Mouse (Mus musculus) kidney, postnatal 0 days (tissue): Measurements from ENCODE around the gene Erc2. TPM values are rescaled to one million over a fixed set of nuclear protein-coding genes. Genes with fewer than 3 reads are reported as not detected.

ENCODE experiments used
- ATAC-seq: fragments of 200-750 bp; cut with Nextera tagmentation; replicated peaks from 2 replicates; pipeline ENCODE4 v1.8.0; 2017; ENCODE audit warnings: low read depth, moderate number of reproducible peaks, moderate TSS enrichment, moderate library complexity; ENCODE audit not compliant: low FRiP score
- DNase-seq: peaks from one replicate; pipeline ENCODE4 v3.0.0-alpha.2; 2016; ENCODE audit warnings: low spot score
- H3K27ac ChIP-seq: fragments of 300-500 bp; sonication (generic); 2 replicates; pipeline ENCODE4 v1.5.1; 2014; ENCODE audit warnings: mild to moderate bottlenecking
- H3K27me3 ChIP-seq: fragments of 300-500 bp; sonication (generic); 2 replicates; pipeline ENCODE4 v1.6.1; 2014; ENCODE audit warnings: low read length, mixed read lengths; ENCODE audit not compliant: insufficient read depth
- H3K36me3 ChIP-seq: fragments of 300-500 bp; sonication (generic); 2 replicates; pipeline ENCODE4 v1.6.1; 2014; ENCODE audit warnings: low read length, mixed read lengths; ENCODE audit not compliant: insufficient read depth
- H3K4me1 ChIP-seq: fragments of 300-500 bp; sonication (generic); replicated peaks from 2 replicates; pipeline ENCODE4 v1.6.1; 2014; ENCODE audit warnings: antibody characterized with exemption, low read length, mixed read lengths; ENCODE audit not compliant: insufficient read depth
- H3K4me2 ChIP-seq: fragments of 300-500 bp; sonication (generic); 2 replicates; pipeline ENCODE4 v1.6.1; 2014; ENCODE audit warnings: mild to moderate bottlenecking, low read length, moderate library complexity, mixed read lengths
- H3K4me3 ChIP-seq: fragments of 300-500 bp; sonication (generic); replicated peaks from 2 replicates; pipeline ENCODE4 v1.5.1; 2014; ENCODE audit warnings: low read depth, low read length
- H3K9ac ChIP-seq: fragments of 300-500 bp; sonication (generic); 2 replicates; pipeline ENCODE4 v1.6.1; 2014; ENCODE audit warnings: low read depth, low read length
- H3K9me3 ChIP-seq: fragments of 300-500 bp; sonication (generic); replicated peaks from 2 replicates; pipeline ENCODE4 v1.6.1; 2016; ENCODE audit warnings: low read length, inconsistent platforms, mixed read lengths
- CTCF ChIP-seq: IDR thresholded peaks from 2 replicates; pipeline ENCODE4 v1.5.1; 2016; ENCODE audit warnings: antibody characterized with exemption, low read depth, mild to moderate bottlenecking, moderate library complexity
- WGBS: fragments of 180-500 bp; shearing (Covaris S2); extraction: QIAGEN DNeasy Blood & Tissue Kit; methylation state at CpG from one replicate; pipeline ENCODE4 v1.1.7; 2014; 5-methylcytosine and 5-hydroxymethylcytosine counted together
- polyA plus RNA-seq: library from polyadenylated mRNA; unstranded; fragments of >200 nt; fragmentation: Nextera tagmentation; extraction: Ambion mirVana; gene quantifications from 2 replicates; pipeline ENCODE4 v1.2.1, GENCODE M21; 2015

The Erc2 gene
- polyA plus RNA-seq, 1 experiment from 2014 or later, result 6.8 TPM

DNA sequence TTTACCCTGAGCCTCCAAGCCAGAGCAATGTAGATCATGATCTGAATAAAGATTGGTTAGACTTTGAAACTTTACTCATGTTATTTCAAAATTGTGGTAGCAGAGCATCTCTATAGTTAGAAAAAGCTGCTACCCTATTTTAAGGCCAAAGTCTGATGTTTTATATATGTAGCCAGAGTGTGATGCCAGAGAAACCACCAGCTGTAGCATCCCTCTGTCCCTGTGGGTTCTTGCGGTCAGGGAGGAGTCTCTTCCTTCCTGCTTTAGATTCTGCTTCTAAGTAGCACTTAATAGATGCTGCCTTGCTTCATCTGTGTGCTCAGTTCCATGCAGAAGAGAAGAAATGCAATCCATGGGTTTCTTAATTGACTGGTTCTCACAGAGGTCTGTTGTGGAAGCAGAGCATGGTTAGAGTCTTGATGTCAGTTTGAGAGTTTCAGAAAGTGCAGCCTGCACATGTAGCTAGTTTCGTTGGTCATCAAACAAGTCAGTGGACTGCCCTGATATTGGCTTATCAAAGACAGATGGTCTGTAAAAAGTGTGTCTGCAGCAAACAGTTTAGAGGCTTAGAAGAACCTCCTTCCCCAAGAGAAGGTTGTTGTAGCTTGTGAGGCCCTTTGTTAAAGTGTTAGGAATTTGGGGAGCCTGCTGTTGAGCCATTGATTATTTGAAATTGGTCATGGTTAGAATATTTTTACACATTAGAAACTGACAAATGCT, 156.9 kb downstream of the Erc2 start:
- no peak overlapping the region for H3K4me2 ChIP-seq
- no peak overlapping the region for H3K4me3 ChIP-seq
- DNase-seq (no peak), ATAC-seq (no peak)
- H3K9me3 ChIP-seq, result no peaks in the 10 kb centered on the region
- WGBS, result 78% methylated on average over 2 of the region's 2 CpGs
- H3K4me1 ChIP-seq, result no peaks in the 10 kb centered on the region
- TF ChIP-seq CTCF, result no peak
- no peak overlapping the region for H3K9ac ChIP-seq
- no peaks in the 10 kb centered on the region for H3K27me3 ChIP-seq
- no peaks in the 10 kb centered on the region for H3K36me3 ChIP-seq
- H3K27ac ChIP-seq, result no peak overlapping the region

DNA sequence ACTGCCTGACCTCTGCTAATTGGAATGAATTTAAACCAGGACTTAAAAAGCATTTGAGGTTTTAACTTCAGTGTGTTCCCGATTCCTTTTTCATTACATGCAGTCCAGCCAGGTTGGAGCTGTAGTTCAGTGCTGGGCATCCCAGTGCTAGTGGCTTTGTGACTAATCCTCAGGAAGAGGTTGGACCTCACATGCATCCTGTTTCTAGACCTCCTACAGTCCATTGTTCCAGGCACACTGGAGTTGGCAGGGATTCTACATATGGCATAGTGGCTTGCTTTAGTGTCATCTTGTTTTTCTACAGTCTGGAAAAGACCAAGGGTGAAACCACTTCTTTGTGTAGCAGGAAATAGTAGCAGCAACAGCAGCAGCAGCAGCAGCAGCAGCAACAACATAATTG, 159.0 kb downstream of the Erc2 start:
- H3K4me2 ChIP-seq, result no peak overlapping the region
- no peaks in the 10 kb centered on the region for H3K9me3 ChIP-seq
- H3K27me3 ChIP-seq, result no peaks in the 10 kb centered on the region
- H3K36me3 ChIP-seq, result no peaks in the 10 kb centered on the region
- no peak overlapping the region for H3K9ac ChIP-seq
- no peak overlapping the region for H3K4me3 ChIP-seq
- peak; percentile 27 for DNase-seq
- TF ChIP-seq CTCF, result no peak
- H3K27ac ChIP-seq, result no peak overlapping the region
- no peak for ATAC-seq
- no peaks in the 10 kb centered on the region for H3K4me1 ChIP-seq
- WGBS, result 77% methylated on average over 1 of the region's 1 CpGs

DNA sequence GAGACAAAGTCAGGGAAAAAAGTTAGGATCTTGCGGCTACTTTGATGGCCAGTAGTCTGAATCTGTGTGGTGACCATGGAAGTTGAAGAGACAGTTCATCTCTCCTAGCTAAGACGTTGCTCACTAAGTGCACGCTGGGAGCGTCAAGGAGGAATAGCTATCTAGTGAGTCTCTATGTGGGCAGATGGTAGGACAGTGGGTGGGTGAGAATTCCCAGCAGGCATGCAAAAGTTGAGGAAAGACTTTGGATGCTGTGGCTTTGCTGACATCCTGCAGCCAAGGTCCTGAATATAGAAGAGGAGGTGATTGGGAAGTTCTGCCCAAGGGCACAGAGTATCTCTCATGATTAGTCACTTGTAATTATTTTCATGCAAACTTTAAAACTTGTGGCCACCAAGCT, 162.6 kb downstream of the Erc2 start:
- Histone ChIP-seq H3K4me1 (no peaks in the 10 kb centered on the region), H3K4me2 (no peak overlapping the region), H3K36me3 (no peaks in the 10 kb centered on the region), H3K27me3 (no peaks in the 10 kb centered on the region), H3K4me3 (no peak overlapping the region), H3K27ac (no peak overlapping the region), H3K9me3 (no peaks in the 10 kb centered on the region), H3K9ac (no peak overlapping the region)
- DNase-seq, result no peak
- no peak for ATAC-seq
- no peak for TF ChIP-seq CTCF
- 95% methylated on average over 4 of the region's 4 CpGs for WGBS

DNA sequence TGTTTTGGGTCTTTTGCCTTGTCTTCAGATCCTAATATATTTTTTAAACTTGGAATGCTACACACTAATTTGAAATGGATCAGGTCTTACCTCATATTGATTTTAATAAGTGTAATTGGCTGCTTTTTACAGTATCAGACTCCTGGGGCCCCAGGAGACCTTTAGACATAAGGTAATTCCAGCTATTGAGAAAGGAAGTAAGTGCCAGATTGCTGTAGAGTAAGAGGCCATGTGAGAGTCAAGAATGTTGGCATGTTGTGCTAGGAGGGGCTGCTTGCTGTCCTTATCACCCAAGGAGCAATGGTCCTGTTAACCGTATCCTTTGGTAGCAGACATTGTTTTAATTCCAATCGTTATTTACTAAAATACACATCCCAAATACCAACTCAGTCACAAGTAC, 163.3 kb downstream of the Erc2 start:
- Histone ChIP-seq H3K4me1 (no peaks in the 10 kb centered on the region), H3K27me3 (no peaks in the 10 kb centered on the region), H3K27ac (no peak overlapping the region), H3K9ac (no peak overlapping the region), H3K4me2 (no peak overlapping the region), H3K36me3 (no peaks in the 10 kb centered on the region), H3K9me3 (no peaks in the 10 kb centered on the region), H3K4me3 (no peak overlapping the region)
- no peak for ATAC-seq
- 89% methylated on average over 2 of the region's 2 CpGs for WGBS
- no peak for DNase-seq
- TF ChIP-seq CTCF, result no peak

DNA sequence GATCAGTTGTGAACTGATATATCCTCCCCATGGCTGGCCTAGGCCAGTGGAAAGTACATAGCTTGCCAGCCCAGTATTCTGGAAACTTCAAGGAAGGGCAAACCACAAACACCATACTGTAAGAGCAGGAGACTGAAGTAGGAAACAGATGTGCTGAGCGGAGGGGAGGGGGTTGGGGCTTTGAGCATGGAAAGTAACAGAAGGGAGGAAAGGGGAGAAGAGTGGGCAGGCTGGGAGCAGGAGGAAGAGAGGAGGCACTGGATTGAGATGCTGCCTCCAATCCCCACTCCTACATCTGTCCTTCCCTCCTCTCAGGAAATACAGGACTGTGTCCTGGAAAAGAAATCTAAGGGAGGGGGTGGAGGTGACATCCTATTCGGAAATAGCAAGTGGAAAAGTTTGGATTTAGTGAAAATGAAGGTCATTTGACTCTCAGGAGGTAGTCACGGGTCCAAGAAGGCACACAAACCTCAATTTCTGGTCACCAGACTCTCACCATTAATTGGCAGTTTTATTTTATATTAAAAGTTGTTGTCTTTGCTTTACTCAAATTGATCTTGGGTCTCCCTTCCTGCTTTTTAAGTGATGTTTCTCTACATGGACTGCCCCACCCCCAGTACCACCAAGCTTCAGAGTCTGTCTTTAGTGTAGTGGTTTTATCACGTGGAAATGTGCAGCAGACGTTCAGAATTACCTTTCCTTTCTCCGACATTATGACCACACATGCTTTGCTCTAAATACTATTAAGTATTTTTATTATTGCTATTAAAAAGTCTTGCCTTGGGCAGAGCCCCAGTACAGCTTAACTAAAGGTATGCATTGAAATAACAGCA, 167.1 kb downstream of the Erc2 start:
- no peaks in the 10 kb centered on the region for H3K9me3 ChIP-seq

DNA sequence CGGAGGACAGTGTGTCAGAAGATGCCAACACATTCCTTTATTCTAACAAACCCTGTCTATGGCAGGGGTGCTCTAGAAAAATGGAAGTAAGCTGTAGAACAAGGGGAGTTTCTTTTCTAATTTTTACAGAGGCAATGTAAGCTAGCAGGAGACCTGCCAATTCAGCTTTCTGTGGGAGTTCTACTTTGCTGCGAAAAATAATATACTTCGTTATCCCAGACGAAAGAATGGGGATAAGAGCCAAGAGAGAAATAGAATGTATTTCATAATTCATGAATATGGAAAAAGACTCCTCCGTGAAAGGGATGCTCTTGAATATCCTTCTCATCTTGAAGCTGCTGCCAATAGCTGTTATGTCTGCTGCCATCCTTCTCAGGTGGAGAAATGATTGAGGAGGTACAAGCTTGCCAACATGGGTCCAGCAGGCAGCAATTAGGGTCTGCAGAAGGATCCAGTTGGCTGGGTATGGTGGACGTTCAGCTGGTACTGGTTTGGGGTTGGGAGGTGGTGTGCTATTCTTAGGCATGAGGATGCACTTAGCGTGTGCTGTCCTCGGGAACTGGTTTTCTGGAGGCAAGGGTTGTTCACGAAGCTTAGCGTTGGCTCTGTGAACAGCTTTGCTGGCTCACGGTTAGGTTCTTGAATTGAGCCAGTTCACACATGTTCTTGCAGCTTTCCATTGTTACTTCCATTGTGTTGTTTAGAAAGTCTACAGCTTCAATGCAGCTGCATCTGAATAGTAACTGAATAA, 176.1 kb downstream of the Erc2 start:
- Histone ChIP-seq H3K4me1 (no peaks in the 10 kb centered on the region), H3K36me3 (no peaks in the 10 kb centered on the region), H3K4me2 (no peak overlapping the region), H3K4me3 (no peak overlapping the region), H3K9ac (no peak overlapping the region), H3K27me3 (no peaks in the 10 kb centered on the region), H3K27ac (no peak overlapping the region), H3K9me3 (no peaks in the 10 kb centered on the region)
- WGBS, result 88% methylated on average over 11 of the region's 11 CpGs
- TF ChIP-seq CTCF, result no peak
- DNase-seq, result no peak
- ATAC-seq, result no peak

More for the DNA sequence above, 167.1 kb downstream of the Erc2 start:
- no peak overlapping the region for H3K4me3 ChIP-seq
- ATAC-seq (no peak), DNase-seq (no peak)
- no peaks in the 10 kb centered on the region for H3K4me1 ChIP-seq
- H3K4me2 ChIP-seq, result no peak overlapping the region
- no peak overlapping the region for H3K9ac ChIP-seq
- 61% methylated on average over 6 of the region's 6 CpGs for WGBS
- TF ChIP-seq CTCF, result no peak
- no peak overlapping the region for H3K27ac ChIP-seq
- H3K27me3 ChIP-seq, result no peaks in the 10 kb centered on the region
- H3K36me3 ChIP-seq, result no peaks in the 10 kb centered on the region
